Mouse (Mus musculus): ENCODE measurements around the gene Rab3b. TPM values are rescaled to one million over a fixed set of nuclear protein-coding genes. Genes with fewer than 3 reads are reported as not detected.
"Not testable (repeated sequence)": the region's sequence is repeated elsewhere in the genome, so short reads cannot be mapped to it uniquely, and the experiment has no call there.

Gene Rab3b
- polyA plus RNA-seq, 1 experiment from 2014 or later: 32.8 TPM

DNA sequence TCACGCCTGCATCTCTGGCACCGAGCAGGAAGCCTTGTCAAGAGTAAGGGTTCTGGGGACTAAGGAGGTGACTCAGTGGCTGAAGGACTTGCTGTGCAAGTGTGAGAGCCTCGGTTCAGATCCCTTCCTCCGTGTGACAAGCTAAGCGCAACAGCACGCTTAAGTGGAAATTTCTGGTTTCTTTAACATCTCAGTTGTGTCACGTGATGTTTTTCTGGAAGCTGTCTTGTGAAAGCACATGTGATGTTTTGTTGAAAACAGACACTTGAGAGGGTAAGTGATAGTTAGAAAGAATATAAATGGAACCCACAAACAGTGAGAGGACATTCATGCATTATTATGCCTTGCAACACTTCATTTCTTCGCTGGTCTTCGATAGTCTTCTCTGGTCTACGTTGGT is 25.9 kb downstream of the Rab3b start:
- no peaks in the 10 kb centered on the region for H3K36me3 ChIP-seq
- DNase-seq (ENCODE audit: low spot score): no peak
- no peak overlapping the region for H3K27ac ChIP-seq (replicated peaks)
- H3K27me3 ChIP-seq (ENCODE audit: low read depth, poor library complexity, severe bottlenecking): no peaks in the 10 kb centered on the region
- no peak overlapping the region for H3K4me3 ChIP-seq
- WGBS: 94% methylated on average over 10 of the region's 10 CpGs
- H3K4me1 ChIP-seq: peaks cover 17% of the 10 kb centered on the region
- no peaks in the 10 kb centered on the region for H3K9me3 ChIP-seq (replicated peaks)

DNA sequence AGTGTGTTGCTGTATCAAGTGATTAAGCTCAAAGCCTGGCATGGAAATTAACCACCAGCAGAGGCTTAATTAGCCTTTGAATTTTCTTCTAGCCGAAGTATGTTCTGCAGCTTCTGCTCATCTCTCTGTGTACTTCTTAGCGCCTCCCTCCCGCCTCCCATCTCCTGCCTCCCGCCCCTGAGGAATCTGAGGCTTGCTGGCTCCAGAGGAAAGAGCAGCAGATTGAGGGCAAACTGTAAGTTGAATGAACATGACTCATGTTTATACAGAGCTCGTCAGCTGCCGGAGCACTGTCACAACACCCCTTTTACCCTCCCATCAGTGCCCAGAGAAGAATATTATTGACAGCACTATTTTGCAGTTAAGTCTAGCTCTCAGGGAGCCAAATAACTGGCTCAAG is 27.0 kb downstream of the Rab3b start:
- H3K36me3 ChIP-seq: no peaks in the 10 kb centered on the region
- DNase-seq (ENCODE audit: low spot score): no peak
- no peak overlapping the region for H3K27ac ChIP-seq (replicated peaks)
- WGBS: 44% methylated on average over 6 of the region's 6 CpGs
- no peaks in the 10 kb centered on the region for H3K9me3 ChIP-seq (replicated peaks)
- H3K27me3 ChIP-seq (ENCODE audit: low read depth, poor library complexity, severe bottlenecking): no peaks in the 10 kb centered on the region
- no peak overlapping the region for H3K4me3 ChIP-seq
- H3K4me1 ChIP-seq: peaks cover 17% of the 10 kb centered on the region

DNA sequence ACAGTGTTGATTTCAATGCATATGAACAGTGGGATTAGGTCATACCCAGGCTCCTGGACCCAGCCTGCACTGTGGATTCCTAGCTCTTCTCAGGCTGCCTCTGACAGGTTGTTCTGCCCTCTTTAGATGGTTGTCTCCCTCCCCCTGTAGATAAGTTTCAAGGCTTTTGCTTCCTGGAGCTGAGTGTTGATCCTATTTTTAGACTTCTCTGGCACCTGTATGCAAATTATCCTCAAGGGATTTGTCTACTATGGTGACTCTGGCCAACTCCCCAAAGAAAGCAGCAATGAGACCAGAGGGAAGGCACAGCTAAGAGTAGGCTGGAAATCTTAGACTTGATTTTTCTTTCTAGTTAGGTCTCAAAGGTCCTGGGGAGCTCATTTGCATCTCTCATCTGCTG is 28.6 kb downstream of the Rab3b start:
- no peak for DNase-seq (ENCODE audit: low spot score)
- Histone ChIP-seq H3K27ac (replicated peaks) (no peak overlapping the region), H3K9me3 (replicated peaks) (no peaks in the 10 kb centered on the region), H3K4me3 (no peak overlapping the region), H3K27me3 (ENCODE audit: low read depth, poor library complexity, severe bottlenecking) (no peaks in the 10 kb centered on the region), H3K4me1 (peaks cover 17% of the 10 kb centered on the region), H3K36me3 (no peaks in the 10 kb centered on the region)

DNA sequence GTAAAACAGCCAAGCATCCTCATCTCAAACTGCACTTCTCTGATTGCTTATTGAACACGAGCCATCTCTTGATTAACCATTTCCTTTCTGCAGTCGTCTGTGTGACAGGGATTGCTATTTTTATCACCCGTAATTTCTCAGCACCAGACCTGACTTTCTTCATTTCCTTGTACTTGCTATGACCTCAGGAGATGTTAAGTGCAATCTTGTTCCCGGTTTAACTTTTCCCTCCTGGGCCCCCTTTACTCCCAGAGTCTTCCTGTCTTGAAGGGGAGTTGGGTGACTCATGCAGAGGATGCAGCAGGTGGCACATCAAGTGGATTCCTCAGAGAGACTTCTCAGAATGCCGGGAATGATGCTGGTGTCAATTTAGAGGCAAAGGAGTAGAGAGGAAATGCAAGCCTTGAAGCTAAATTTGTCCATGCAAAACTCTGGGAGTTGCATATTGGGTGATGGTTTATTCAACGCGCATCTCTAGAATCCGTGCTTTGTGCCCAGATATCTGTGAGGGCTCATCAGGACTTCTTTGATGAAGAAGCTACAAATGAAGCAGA is 31.1 kb downstream of the Rab3b start:
- no peak for DNase-seq (ENCODE audit: low spot score)
- H3K27me3 ChIP-seq (ENCODE audit: low read depth, poor library complexity, severe bottlenecking): no peaks in the 10 kb centered on the region
- no peaks in the 10 kb centered on the region for H3K9me3 ChIP-seq (replicated peaks)
- peaks cover 17% of the 10 kb centered on the region for H3K4me1 ChIP-seq
- no peaks in the 10 kb centered on the region for H3K36me3 ChIP-seq
- no peak overlapping the region for H3K27ac ChIP-seq (replicated peaks)
- H3K4me3 ChIP-seq: no peak overlapping the region
- WGBS: 83% methylated on average over 8 of the region's 8 CpGs

DNA sequence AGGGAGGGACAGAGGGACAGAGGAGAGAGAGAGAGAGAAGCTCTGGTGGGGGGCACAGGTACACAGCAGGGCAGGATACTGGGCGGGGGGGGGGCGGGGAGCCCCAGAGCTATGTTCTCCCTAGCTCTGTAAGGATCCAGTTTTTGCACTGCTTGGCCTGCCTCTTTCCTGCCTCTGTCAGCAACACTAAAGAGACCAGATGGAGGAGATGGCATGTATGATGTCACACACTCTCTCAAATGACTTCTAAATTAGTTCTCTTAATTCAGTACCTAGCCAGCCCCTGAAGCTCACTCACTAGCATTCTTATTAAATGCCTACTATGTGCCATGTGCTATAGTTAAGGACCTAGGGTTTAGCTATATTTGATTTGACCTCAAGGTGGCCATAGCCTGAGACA is 33.0 kb downstream of the Rab3b start:
- Histone ChIP-seq H3K36me3 (no peaks in the 10 kb centered on the region), H3K27me3 (ENCODE audit: low read depth, poor library complexity, severe bottlenecking) (no peaks in the 10 kb centered on the region), H3K9me3 (replicated peaks) (no peaks in the 10 kb centered on the region), H3K27ac (replicated peaks) (no peak overlapping the region), H3K4me1 (peaks cover 9% of the 10 kb centered on the region), H3K4me3 (no peak overlapping the region)
- no peak for DNase-seq (ENCODE audit: low spot score)
- WGBS: 100% methylated on average over 2 of the region's 2 CpGs

DNA sequence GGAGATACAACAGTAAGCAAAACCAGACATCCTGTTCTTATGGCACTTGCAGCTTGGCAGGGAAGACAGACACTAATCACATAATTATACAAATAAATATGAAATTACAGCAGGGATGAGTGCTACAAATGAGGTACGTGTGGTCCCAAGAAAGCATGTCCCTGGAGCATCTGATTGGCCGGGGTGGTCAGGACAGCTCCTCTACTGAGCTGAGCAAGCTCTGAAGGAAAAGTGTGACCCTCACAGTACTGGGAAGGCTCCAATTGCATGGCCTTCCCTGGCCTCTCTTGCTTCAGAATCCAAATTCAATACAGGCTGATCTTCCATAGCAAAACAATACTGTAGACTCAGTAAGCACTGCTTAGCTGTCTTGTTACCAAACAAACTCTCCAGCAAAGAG is 34.3 kb downstream of the Rab3b start:
- no peak for DNase-seq (ENCODE audit: low spot score)
- Histone ChIP-seq H3K4me3 (no peak overlapping the region), H3K9me3 (replicated peaks) (no peaks in the 10 kb centered on the region), H3K27ac (replicated peaks) (no peak overlapping the region), H3K27me3 (ENCODE audit: low read depth, poor library complexity, severe bottlenecking) (no peaks in the 10 kb centered on the region), H3K4me1 (no peaks in the 10 kb centered on the region), H3K36me3 (no peaks in the 10 kb centered on the region)
- 84% methylated on average over 2 of the region's 2 CpGs for WGBS

DNA sequence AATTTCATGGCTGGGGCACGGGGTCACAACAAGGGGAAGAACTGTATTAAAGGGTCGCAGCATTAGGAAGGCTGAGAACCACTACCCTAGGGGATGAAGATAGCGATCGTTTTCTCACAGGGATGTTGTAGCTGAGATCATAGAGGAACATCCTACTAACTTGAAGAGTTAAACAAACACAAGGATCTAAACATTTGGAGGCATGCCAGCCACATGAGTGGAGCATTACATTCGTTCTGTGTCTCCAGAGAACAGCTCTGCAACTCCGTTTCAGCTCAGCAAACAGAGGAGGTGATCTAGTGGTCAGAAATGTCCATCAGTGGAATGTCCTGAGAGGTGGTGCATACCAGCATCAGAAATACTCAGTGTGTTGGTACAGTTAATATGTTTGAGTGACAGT is 35.5 kb downstream of the Rab3b start:
- Histone ChIP-seq H3K36me3 (no peaks in the 10 kb centered on the region), H3K27ac (replicated peaks) (no peak overlapping the region), H3K27me3 (ENCODE audit: low read depth, poor library complexity, severe bottlenecking) (no peaks in the 10 kb centered on the region), H3K4me3 (no peak overlapping the region), H3K4me1 (no peaks in the 10 kb centered on the region), H3K9me3 (replicated peaks) (no peaks in the 10 kb centered on the region)
- no peak for DNase-seq (ENCODE audit: low spot score)
- WGBS: 85% methylated on average over 6 of the region's 6 CpGs

DNA sequence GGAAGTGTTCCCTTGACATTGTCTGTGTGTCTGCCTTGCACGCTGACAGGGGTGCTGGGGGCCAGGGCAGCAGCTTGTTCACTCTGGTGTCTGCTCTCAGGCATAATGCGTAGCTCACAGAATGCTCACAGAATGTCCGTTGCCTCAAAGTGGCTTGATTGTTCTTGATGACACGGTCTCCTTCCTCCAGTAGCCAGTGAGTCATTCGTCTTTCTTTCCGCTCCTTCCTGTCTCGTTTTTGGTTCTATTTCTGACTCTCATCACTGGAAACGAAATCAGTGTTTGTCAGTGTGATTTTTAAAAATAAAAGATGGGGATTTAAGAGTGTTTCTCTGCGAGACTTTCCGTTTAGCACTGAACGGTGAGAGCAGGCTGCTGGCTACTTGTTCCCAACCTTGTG is 36.2 kb downstream of the Rab3b start:
- DNase-seq (ENCODE audit: low spot score): no peak
- Histone ChIP-seq H3K27ac (replicated peaks) (no peak overlapping the region), H3K4me3 (no peak overlapping the region), H3K27me3 (ENCODE audit: low read depth, poor library complexity, severe bottlenecking) (no peaks in the 10 kb centered on the region), H3K4me1 (no peaks in the 10 kb centered on the region), H3K36me3 (no peaks in the 10 kb centered on the region), H3K9me3 (replicated peaks) (no peaks in the 10 kb centered on the region)
- WGBS: 89% methylated on average over 11 of the region's 11 CpGs

- 66% methylated on average over 3 of the region's 3 CpGs for WGBS
- H3K27ac ChIP-seq (replicated peaks): no peak overlapping the region
- no peak overlapping the region for H3K4me3 ChIP-seq
- H3K27me3 ChIP-seq (ENCODE audit: low read depth, poor library complexity, severe bottlenecking): no peaks in the 10 kb centered on the region
- no peaks in the 10 kb centered on the region for H3K36me3 ChIP-seq
- no peaks in the 10 kb centered on the region for H3K4me1 ChIP-seq
- DNase-seq (ENCODE audit: low spot score): no peak
- no peaks in the 10 kb centered on the region for H3K9me3 ChIP-seq (replicated peaks)
Observed at GRCm38 (mm10) chr4:108917654-108918053, 38.8 kb downstream of the Rab3b start.

DNA sequence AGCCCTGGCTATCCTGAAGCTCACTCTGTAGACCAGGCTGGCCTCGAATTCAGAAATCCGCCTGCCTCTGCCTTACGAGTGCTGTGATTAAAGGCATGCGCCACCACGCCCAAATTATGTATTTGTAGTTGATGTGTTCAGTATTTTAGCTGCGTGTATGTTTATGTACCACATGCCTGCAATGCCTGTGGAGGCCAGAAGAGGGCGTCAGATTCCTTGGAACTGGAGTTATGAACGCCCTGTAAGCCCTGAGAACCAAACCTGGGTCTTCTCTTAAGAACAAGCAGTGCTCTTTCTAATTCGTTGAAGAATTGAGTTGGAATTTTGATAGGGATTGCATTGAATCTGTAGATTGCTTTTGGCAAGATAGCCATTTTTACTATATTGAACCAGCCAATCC is 49.1 kb downstream of the Rab3b start:
- H3K27me3 ChIP-seq (ENCODE audit: low read depth, poor library complexity, severe bottlenecking); H3K27ac ChIP-seq (replicated peaks); H3K9me3 ChIP-seq (replicated peaks); H3K4me1 ChIP-seq; H3K4me3 ChIP-seq; H3K36me3 ChIP-seq; DNase-seq (ENCODE audit: low spot score): not testable (repeated sequence)
- 83% methylated on average over 9 of the region's 9 CpGs for WGBS

DNA sequence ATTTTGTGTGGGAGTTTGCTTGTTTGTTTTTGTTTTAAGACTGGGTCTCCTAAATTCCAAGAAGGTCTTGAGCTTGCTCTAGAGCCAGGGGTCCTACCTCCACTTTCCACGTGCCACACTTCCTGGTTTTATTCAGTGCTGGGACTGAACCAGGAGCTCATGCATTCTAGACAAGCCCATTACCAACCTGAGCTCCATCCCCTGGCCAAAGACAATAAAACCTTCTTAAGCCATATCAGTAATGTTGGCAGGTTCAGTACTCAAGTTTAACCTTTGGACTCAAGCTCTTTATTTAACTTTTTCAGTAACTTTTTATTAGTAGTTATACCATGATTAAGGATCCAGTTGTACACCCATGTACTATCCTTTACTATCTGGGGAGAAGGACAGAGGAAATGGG is 54.3 kb downstream of the Rab3b start:
- H3K4me1 ChIP-seq: no peaks in the 10 kb centered on the region
- H3K27me3 ChIP-seq (ENCODE audit: low read depth, poor library complexity, severe bottlenecking): peaks cover 50% of the 10 kb centered on the region
- DNase-seq (ENCODE audit: low spot score): no peak
- no peaks in the 10 kb centered on the region for H3K9me3 ChIP-seq (replicated peaks)
- H3K36me3 ChIP-seq: no peaks in the 10 kb centered on the region
- no peak overlapping the region for H3K27ac ChIP-seq (replicated peaks)
- WGBS: 68% methylated on average over 1 of the region's 1 CpGs
- no peak overlapping the region for H3K4me3 ChIP-seq

DNA sequence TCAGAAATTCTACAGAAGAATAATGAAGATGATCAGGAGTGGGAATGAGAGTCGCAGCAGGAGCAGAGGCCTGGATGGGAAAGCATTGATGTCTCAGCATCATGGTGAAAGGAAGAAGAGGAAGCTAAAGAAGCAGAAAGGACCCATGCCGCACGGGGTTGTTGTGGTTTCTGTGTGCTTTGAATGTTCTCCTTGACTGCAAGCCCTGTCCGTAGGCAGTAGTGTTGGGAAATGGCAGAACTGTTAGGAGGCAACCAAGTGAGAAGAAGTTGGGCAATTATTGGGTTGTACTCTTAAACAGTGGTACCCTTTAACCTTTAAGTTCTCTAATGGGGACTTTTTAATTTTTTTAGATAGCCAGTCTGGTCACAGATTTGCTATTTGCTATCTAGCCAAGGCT is 56.0 kb downstream of the Rab3b start:
- peaks cover 5% of the 10 kb centered on the region for H3K4me1 ChIP-seq
- H3K9me3 ChIP-seq (replicated peaks): no peaks in the 10 kb centered on the region
- DNase-seq (ENCODE audit: low spot score): no peak
- WGBS: 89% methylated on average over 4 of the region's 4 CpGs
- no peak overlapping the region for H3K27ac ChIP-seq (replicated peaks)
- H3K36me3 ChIP-seq: no peaks in the 10 kb centered on the region
- H3K4me3 ChIP-seq: no peak overlapping the region
- peaks cover 67% of the 10 kb centered on the region for H3K27me3 ChIP-seq (ENCODE audit: low read depth, poor library complexity, severe bottlenecking)

DNA sequence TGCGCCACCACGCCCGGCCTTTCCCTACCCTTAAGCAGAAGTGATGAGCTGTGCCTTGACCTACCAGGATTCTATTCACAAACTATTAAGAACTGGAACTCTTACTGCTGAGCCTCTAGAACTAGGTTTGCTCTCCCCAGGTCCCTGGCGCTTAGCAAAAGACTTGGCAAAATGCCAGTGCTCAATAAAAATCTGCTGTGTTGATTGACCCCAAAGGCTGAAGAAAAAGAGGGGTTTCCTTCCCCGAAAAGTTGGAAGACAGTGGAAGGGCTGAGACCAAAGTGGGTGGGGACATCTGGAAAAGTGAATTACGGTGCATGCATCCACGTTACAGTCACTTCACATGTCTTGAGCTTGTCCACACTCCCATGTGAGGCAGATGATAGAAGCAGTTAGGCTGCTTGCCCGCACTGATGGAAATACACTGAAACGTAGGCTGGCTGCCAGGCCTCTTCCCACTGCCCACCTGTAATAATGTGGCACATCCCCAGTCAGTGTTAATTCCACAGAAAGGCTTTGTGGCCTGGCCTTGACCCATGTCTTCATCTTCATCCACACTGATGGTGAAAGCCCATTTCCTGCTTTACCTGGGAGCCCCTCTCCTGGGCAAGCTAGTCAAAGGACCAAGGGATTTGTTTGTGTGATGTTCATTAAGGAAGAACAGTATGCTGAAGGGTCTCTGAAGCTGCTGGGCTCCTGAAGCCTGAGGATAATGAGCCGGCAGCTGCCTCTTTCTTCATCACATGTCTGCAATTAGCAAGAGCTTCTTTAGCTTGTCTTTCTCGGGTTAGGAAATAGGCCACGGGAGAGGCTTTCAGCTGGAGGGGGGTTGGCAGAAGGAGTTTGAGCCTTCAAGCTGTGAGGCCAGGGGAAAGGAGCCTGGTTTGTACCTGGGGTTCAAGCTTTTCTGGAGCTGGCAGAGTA is 59.2 kb downstream of the Rab3b start:
- Histone ChIP-seq H3K9me3 (replicated peaks) (no peaks in the 10 kb centered on the region), H3K27ac (replicated peaks) (no peak overlapping the region), H3K27me3 (ENCODE audit: low read depth, poor library complexity, severe bottlenecking) (peaks cover 93% of the 10 kb centered on the region), H3K4me3 (no peak overlapping the region), H3K36me3 (no peaks in the 10 kb centered on the region), H3K4me1 (peaks cover 26% of the 10 kb centered on the region)
- DNase-seq (ENCODE audit: low spot score): no peak
- 74% methylated on average over 12 of the region's 12 CpGs for WGBS
